Mouse (Mus musculus): ENCODE data around the gene Serpina3g. TPM values are rescaled to one million over a fixed set of nuclear protein-coding genes. Genes with fewer than 3 reads are reported as not detected.
"Not testable (repeated sequence)": the region's sequence is repeated elsewhere in the genome, so short reads cannot be mapped to it uniquely, and the experiment has no call there.

Serpina3g gene
- total and polyA plus RNA-seq, 2 experiments from 2014 or later = 0.78 to 1.7 TPM

DNA sequence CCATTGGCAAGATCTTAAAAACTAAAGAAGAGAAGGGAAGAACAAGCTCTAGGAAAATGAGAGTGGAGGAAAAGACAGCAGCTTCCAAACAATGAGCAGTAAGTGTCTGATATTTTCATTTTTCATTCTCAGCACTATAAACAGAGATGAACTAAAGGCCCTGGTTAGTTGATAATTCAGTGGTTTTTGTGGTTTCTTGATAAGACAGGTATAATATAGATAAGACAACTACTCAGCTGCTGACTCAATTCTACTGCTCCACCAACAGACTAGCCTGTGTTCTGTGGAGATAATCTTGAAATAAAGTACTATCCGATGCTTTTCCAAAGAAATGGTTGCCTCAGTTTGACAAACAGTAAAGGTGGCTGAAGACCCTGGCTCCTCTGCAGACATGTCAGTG lies 20.8 kb upstream of the Serpina3g start:
- no peak for ATAC-seq

DNA sequence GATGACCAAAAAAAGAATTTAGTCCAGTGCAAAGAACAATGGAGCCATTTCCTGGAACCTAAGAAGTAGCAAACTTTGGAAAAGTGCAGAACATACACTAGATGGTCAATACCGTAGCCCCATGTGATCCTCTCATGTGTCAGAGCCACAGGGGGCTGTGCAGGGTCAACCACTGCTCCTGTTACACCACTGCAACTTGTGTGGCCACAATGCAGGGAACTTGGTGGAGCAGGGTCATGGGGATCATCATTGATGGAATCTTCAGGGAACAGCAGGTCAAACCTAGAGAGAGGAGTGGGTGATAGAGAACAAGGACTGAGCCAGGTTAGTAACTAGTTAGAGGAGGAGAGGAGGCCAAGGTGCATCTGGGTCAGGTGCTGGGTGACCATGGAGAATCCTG lies 14.4 kb upstream of the Serpina3g start:
- H3K36me3 ChIP-seq (ENCODE audit: insufficient read depth, low read length) = no peaks in the 10 kb centered on the region
- no peak overlapping the region for H3K4me2 ChIP-seq (ENCODE audit: low read depth, low read length)
- H3K4me1 ChIP-seq (ENCODE audit: insufficient read depth, low read length) = no peaks in the 10 kb centered on the region
- WGBS = 83% methylated on average over 1 of the region's 1 CpGs
- no peak overlapping the region for H3K9ac ChIP-seq (replicated peaks; ENCODE audit: low read length)
- DNase-seq (ENCODE audit: low spot score) (no peak), ATAC-seq (no peak)
- no peak overlapping the region for H3K4me3 ChIP-seq (ENCODE audit: low read length)
- no peaks in the 10 kb centered on the region for H3K9me3 ChIP-seq (ENCODE audit: low read length)
- no peak for TF ChIP-seq CTCF (IDR thresholded peaks at IDR 0.05; ENCODE audit: low read depth)
- no peak overlapping the region for H3K27ac ChIP-seq
- H3K27me3 ChIP-seq (ENCODE audit: insufficient read depth, low read length) = no peaks in the 10 kb centered on the region

More for the DNA sequence above, 20.8 kb upstream of the Serpina3g start:
- no peak for DNase-seq (ENCODE audit: low spot score)
- Histone ChIP-seq H3K4me3 (ENCODE audit: low read length) (no peak overlapping the region), H3K36me3 (ENCODE audit: insufficient read depth, low read length) (no peaks in the 10 kb centered on the region), H3K9ac (replicated peaks; ENCODE audit: low read length) (no peak overlapping the region), H3K4me2 (ENCODE audit: low read depth, low read length) (no peak overlapping the region), H3K9me3 (ENCODE audit: low read length) (no peaks in the 10 kb centered on the region), H3K27me3 (ENCODE audit: insufficient read depth, low read length) (no peaks in the 10 kb centered on the region), H3K4me1 (ENCODE audit: insufficient read depth, low read length) (no peaks in the 10 kb centered on the region), H3K27ac (no peak overlapping the region)
- TF ChIP-seq CTCF (IDR thresholded peaks at IDR 0.05; ENCODE audit: low read depth) = no peak
- WGBS = 83% methylated on average over 1 of the region's 1 CpGs

DNA sequence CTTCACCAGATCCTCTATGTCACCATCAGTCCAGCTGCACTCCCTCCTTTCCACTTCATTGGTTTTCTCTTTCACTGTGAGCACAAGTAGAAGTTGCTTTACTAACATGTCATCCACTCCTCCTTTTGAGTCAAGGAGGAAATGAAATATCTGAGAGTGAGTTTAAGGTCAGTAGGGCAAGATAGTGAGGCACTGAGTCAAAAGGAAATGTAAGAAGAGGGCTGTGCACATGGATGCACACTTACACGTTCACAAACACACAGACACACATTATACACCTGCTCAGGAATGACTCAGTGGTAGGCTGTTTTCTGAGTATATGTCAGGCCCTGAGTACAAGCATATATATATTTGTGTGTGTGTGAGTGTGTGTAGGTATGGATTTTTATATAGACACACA lies 12.4 kb upstream of the Serpina3g start:
- no peak for DNase-seq (ENCODE audit: low spot score)
- H3K4me2 ChIP-seq (ENCODE audit: low read depth, low read length) = no peak overlapping the region
- no peak overlapping the region for H3K9ac ChIP-seq (replicated peaks; ENCODE audit: low read length)
- ATAC-seq = no peak
- TF ChIP-seq CTCF (IDR thresholded peaks at IDR 0.05; ENCODE audit: low read depth) = no peak
- H3K27me3 ChIP-seq (ENCODE audit: insufficient read depth, low read length) = no peaks in the 10 kb centered on the region
- H3K9me3 ChIP-seq (ENCODE audit: low read length) = no peaks in the 10 kb centered on the region
- H3K4me3 ChIP-seq (ENCODE audit: low read length) = no peak overlapping the region
- no peak overlapping the region for H3K27ac ChIP-seq
- WGBS = 61% methylated on average over 1 of the region's 1 CpGs
- H3K36me3 ChIP-seq (ENCODE audit: insufficient read depth, low read length) = no peaks in the 10 kb centered on the region
- no peaks in the 10 kb centered on the region for H3K4me1 ChIP-seq (ENCODE audit: insufficient read depth, low read length)

DNA sequence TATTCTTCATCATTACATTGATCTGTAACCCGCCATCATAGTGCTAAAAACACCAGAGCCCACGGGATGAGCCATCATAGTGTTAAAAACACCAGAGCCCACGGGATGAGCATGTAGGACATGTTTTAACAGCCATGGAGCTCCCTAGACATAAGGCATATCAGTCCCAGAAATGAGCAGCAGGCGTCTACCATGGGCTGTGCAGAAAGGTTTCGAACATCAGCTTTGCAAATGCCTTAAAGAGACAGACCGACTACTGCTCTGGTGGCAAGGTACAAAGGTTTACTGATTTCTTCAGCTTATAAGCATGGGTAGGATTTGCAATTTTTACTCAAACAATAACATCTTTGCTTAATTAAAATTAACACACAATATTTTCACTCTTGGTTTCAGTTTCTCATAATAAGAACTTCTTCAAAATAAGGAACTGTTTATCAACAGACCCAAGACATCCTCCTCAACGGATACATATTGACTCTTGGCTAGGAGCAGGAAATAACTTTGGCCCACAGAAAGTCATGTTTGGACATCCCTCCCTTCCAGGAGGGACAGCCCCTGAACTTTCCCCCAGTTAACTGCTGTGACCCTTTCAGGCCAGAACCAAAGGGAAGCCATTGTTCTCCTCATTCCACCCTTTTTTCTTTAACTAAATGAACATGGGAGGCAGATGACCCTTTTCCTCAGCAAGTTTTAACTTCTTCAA lies 11.3 kb upstream of the Serpina3g start:
- WGBS = 65% methylated on average over 7 of the region's 7 CpGs
- H3K4me2 ChIP-seq (ENCODE audit: low read depth, low read length) = no peak overlapping the region
- H3K4me1 ChIP-seq (ENCODE audit: insufficient read depth, low read length) = no peaks in the 10 kb centered on the region
- no peak for TF ChIP-seq CTCF (IDR thresholded peaks at IDR 0.05; ENCODE audit: low read depth)
- DNase-seq (ENCODE audit: low spot score) (no peak), ATAC-seq (no peak)
- no peak overlapping the region for H3K4me3 ChIP-seq (ENCODE audit: low read length)
- H3K9ac ChIP-seq (replicated peaks; ENCODE audit: low read length) = no peak overlapping the region
- H3K27ac ChIP-seq = no peak overlapping the region
- H3K36me3 ChIP-seq (ENCODE audit: insufficient read depth, low read length) = no peaks in the 10 kb centered on the region
- no peaks in the 10 kb centered on the region for H3K27me3 ChIP-seq (ENCODE audit: insufficient read depth, low read length)
- H3K9me3 ChIP-seq (ENCODE audit: low read length) = no peaks in the 10 kb centered on the region

DNA sequence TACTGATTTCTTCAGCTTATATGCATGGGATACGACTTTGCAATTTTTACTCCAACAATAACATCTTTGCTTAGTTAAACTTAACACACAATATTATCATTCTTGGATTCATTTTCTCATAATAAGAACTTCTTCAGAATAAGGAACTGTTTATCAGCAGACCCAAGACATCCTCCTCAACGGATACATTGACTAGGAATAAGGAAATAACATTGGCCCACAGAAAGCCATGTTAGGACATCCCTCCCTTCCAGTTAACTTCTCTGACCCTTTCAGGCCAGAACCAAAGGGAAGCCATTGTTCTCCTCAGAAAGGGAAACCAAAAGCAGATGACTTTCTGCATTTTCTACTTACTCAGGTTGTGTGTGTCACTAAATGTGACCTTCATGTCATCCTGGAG lies 5.3 kb upstream of the Serpina3g start:
- H3K27ac ChIP-seq = no peak overlapping the region
- no peak for TF ChIP-seq CTCF (IDR thresholded peaks at IDR 0.05; ENCODE audit: low read depth)
- H3K9ac ChIP-seq (replicated peaks; ENCODE audit: low read length) = no peak overlapping the region
- ATAC-seq (no peak), DNase-seq (ENCODE audit: low spot score) (no peak)
- WGBS = 69% methylated on average over 2 of the region's 2 CpGs
- no peaks in the 10 kb centered on the region for H3K4me1 ChIP-seq (ENCODE audit: insufficient read depth, low read length)
- no peaks in the 10 kb centered on the region for H3K36me3 ChIP-seq (ENCODE audit: insufficient read depth, low read length)
- no peak overlapping the region for H3K4me3 ChIP-seq (ENCODE audit: low read length)
- H3K4me2 ChIP-seq (ENCODE audit: low read depth, low read length) = no peak overlapping the region
- no peaks in the 10 kb centered on the region for H3K9me3 ChIP-seq (ENCODE audit: low read length)
- H3K27me3 ChIP-seq (ENCODE audit: insufficient read depth, low read length) = no peaks in the 10 kb centered on the region

DNA sequence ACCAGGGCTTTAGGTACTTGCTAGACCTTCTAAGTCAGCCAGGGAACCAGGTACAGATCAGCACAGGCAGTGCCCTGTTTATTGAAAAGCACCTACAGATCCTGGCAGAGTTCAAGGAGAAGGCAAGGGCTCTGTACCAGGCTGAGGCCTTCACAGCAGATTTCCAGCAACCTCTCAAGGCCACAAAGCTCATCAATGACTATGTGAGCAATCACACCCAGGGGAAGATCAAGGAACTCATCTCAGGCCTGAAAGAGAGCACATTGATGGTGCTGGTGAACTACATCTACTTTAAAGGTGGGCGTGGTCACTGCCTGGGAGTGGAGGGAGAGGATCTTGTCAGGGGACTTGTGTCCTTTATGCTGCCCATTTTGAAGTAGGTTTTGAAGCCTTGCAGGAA lies 2.0 kb downstream of the Serpina3g start:
- 88% methylated on average over 1 of the region's 1 CpGs for WGBS
- H3K27ac ChIP-seq; H3K9me3 ChIP-seq (ENCODE audit: low read length); H3K9ac ChIP-seq (replicated peaks; ENCODE audit: low read length); H3K4me3 ChIP-seq (ENCODE audit: low read length); H3K4me1 ChIP-seq (ENCODE audit: insufficient read depth, low read length); H3K27me3 ChIP-seq (ENCODE audit: insufficient read depth, low read length); H3K4me2 ChIP-seq (ENCODE audit: low read depth, low read length); H3K36me3 ChIP-seq (ENCODE audit: insufficient read depth, low read length); DNase-seq (ENCODE audit: low spot score); ATAC-seq: not testable (repeated sequence)

DNA sequence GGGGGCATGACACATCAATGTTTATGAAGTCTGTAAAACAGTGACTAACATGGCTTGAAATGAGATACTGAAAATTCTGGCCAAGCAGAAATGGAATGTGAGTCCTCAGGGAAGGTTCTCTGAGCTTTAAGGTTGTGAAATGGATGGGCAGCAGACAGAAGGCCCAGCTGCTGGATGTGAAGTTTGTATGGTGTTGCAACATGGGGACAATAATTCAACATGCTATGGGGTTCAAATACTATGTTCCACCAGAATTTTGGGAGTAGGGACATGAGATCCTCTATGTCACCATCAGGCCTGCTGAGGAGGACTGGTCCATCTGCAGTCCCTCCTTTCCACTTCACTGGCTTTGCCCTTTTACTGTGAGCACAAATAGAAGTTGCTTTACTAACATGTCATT lies 7.3 kb downstream of the Serpina3g start:
- H3K27ac ChIP-seq = no peak overlapping the region
- H3K4me2 ChIP-seq (ENCODE audit: low read depth, low read length) = no peak overlapping the region
- DNase-seq (ENCODE audit: low spot score) (no peak), ATAC-seq (no peak)
- no peaks in the 10 kb centered on the region for H3K36me3 ChIP-seq (ENCODE audit: insufficient read depth, low read length)
- H3K9me3 ChIP-seq (ENCODE audit: low read length) = no peaks in the 10 kb centered on the region
- no peaks in the 10 kb centered on the region; the same call in 1 of the 2 replicates for H3K4me1 ChIP-seq (ENCODE audit: insufficient read depth, low read length)
- H3K9ac ChIP-seq (replicated peaks; ENCODE audit: low read length) = no peak overlapping the region
- no peaks in the 10 kb centered on the region for H3K27me3 ChIP-seq (ENCODE audit: insufficient read depth, low read length)
- TF ChIP-seq CTCF (IDR thresholded peaks at IDR 0.05; ENCODE audit: low read depth) = no peak
- H3K4me3 ChIP-seq (ENCODE audit: low read length) = no peak overlapping the region

Measured in hindbrain, postnatal 0 days (tissue).